Mouse (Mus musculus): Measurements from ENCODE around the gene Slc50a1. TPM values are rescaled to one million over a fixed set of nuclear protein-coding genes. Genes with fewer than 3 reads are reported as not detected.

The Slc50a1 gene
- polyA plus RNA-seq, 1 experiment from 2014 or later = 44.0 TPM

GRCm38 (mm10) chr3:89237682-89238081 lies 32.7 kb downstream of the Slc50a1 start:
- no peaks in the 10 kb centered on the region for H3K9me3 ChIP-seq
- no peak for ATAC-seq (ENCODE audit: low read depth)
- no peaks in the 10 kb centered on the region for H3K27me3 ChIP-seq
- H3K36me3 ChIP-seq = peaks cover 99% of the 10 kb centered on the region
- 93% methylated on average over 21 of the region's 21 CpGs for WGBS
- no peak overlapping the region for H3K27ac ChIP-seq (replicated peaks)
- no peak overlapping the region for H3K4me2 ChIP-seq
- no peak overlapping the region for H3K4me3 ChIP-seq
- H3K4me1 ChIP-seq (replicated peaks) = peaks cover 7% of the 10 kb centered on the region
- no peak overlapping the region for H3K9ac ChIP-seq

DNA sequence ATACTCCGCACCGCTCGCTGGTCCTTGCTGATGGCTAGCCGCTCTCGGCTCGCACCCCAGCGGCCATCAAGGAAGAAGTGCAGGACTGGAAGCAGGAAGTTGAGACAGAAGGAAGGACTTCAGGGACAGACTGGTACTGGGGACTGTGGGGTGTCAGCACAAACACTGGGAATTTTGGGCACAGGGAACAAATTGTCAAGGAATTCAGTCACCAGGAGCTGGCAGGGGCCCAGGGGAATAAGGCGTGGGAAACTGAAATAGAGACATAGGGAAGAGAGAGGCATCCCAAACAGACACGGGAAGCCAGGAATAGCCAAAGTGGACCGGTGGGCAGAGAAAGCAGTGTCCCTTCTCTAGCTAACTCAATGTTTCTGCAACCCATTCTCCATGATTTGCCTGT lies 33.9 kb downstream of the Slc50a1 start:
- no peak overlapping the region for H3K27ac ChIP-seq (replicated peaks)
- peaks cover 88% of the 10 kb centered on the region for H3K36me3 ChIP-seq
- no peaks in the 10 kb centered on the region for H3K4me1 ChIP-seq (replicated peaks)
- no peak overlapping the region for H3K4me3 ChIP-seq
- 93% methylated on average over 10 of the region's 10 CpGs for WGBS
- no peaks in the 10 kb centered on the region for H3K27me3 ChIP-seq
- no peak overlapping the region for H3K9ac ChIP-seq
- no peak for ATAC-seq (ENCODE audit: low read depth)
- no peak overlapping the region for H3K4me2 ChIP-seq
- no peaks in the 10 kb centered on the region for H3K9me3 ChIP-seq

DNA sequence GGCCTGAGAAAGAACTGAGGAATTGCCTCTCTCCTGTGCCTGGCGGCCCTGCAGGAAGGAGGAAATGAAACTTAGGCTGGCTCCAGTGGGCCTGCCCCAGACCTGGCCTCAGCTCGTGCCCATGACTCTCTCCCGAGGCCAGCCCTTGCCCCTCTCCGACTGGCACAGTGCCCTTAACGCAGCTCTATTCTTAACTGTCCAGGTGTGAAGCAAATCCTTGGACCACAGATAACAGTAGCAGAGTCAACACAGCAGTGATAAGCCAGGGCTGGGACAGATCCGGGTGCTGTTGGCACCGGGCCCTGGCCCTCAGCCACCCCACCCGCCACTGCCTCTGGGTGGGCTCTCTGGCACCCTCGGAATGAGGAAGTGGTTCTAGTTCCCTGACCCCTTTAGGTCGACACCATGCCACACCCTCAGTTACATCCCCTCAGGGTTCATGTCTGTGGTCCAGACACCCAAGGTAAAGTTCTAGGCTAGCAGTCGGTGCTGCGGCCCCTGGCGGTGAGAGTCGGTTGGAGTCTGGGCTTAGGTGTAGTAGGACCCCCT lies 36.7 kb downstream of the Slc50a1 start:
- ATAC-seq (ENCODE audit: low read depth) = no peak
- Histone ChIP-seq H3K9ac (no peak overlapping the region), H3K4me3 (no peak overlapping the region), H3K4me1 (replicated peaks) (peaks cover 4% of the 10 kb centered on the region), H3K4me2 (no peak overlapping the region), H3K9me3 (no peaks in the 10 kb centered on the region), H3K27me3 (no peaks in the 10 kb centered on the region), H3K36me3 (peaks cover 60% of the 10 kb centered on the region), H3K27ac (replicated peaks) (no peak overlapping the region)
- WGBS = 84% methylated on average over 14 of the region's 14 CpGs

DNA sequence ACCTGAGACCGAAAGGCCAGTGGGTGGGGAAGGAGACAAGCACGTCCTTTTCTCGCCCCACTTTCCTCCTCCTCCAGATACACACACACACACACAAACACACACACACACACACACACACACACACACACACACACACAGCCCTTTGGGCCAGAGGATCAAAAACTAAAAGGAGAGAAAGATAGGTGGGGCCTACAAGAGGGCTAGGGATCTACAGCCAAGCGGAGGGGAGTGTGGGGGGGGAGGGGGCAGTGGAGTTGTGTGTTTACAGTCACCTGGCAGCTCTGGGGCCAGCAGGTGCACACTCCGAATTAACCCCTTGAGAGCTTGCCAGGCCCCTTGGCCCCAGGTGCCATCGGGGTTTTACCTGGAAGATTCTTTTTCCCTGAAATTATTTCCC lies 37.8 kb downstream of the Slc50a1 start:
- peaks cover 49% of the 10 kb centered on the region for H3K36me3 ChIP-seq

DNA sequence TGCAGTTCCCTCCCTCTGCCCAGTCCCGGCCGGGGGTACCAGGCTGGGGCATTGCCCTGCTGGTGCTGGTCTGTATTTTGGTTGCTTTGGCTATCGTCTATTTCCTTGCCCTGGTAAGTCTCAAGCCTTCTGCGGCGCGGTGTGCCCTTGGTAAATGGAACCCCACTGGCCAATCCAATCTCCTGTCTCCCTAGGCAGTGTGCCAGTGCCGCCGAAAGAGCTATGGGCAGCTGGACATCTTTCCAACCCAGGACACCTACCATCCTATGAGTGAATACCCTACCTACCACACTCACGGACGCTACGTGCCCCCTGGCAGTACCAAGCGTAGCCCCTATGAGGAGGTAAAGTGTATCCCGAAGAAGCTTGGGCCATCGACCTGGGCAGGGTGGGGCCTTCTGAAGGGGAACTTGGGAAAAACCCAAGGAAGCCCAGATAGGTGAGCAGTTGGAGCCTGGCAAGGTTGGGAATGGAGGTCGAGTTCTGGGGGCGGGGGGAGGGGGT lies 38.5 kb downstream of the Slc50a1 start:
- H3K4me1 ChIP-seq (replicated peaks) = peaks cover 22% of the 10 kb centered on the region
- H3K27ac ChIP-seq (replicated peaks) = no peak overlapping the region
- H3K4me3 ChIP-seq = no peak overlapping the region
- 79% methylated on average over 16 of the region's 16 CpGs for WGBS
- ATAC-seq (ENCODE audit: low read depth) = no peak
- H3K9me3 ChIP-seq = no peaks in the 10 kb centered on the region
- H3K36me3 ChIP-seq = peaks cover 42% of the 10 kb centered on the region
- no peak overlapping the region for H3K9ac ChIP-seq
- no peak overlapping the region for H3K4me2 ChIP-seq
- H3K27me3 ChIP-seq = no peaks in the 10 kb centered on the region

More for the DNA sequence above, 37.8 kb downstream of the Slc50a1 start:
- WGBS = 82% methylated on average over 6 of the region's 6 CpGs
- Histone ChIP-seq H3K4me3 (no peak overlapping the region), H3K9ac (no peak overlapping the region), H3K27ac (replicated peaks) (no peak overlapping the region), H3K9me3 (no peaks in the 10 kb centered on the region), H3K4me1 (replicated peaks) (peaks cover 14% of the 10 kb centered on the region), H3K4me2 (no peak overlapping the region), H3K27me3 (no peaks in the 10 kb centered on the region)
- ATAC-seq (ENCODE audit: low read depth) = no peak

DNA sequence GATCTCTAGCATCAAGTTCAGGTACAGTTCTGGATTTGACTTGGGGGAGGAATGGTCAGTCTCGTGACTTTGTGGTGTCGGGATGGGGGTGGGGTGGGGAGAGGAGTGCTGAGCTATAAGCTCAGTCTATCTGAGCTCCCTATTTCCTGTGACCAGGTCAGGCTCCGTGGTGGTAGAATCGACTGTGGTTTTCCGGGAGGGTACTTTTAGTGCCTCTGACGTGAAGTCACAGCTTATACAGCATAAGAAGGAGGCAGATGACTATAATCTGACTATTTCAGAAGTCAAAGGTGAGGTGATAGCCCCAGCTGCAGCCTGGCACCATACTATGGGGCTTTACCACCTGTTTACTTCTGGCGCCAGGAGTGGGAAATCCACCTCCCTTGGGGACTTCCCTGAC lies 39.0 kb downstream of the Slc50a1 start:
- H3K27me3 ChIP-seq = no peaks in the 10 kb centered on the region
- no peaks in the 10 kb centered on the region for H3K9me3 ChIP-seq
- H3K9ac ChIP-seq = no peak overlapping the region
- H3K27ac ChIP-seq (replicated peaks) = no peak overlapping the region
- peaks cover 27% of the 10 kb centered on the region for H3K4me1 ChIP-seq (replicated peaks)
- peaks cover 37% of the 10 kb centered on the region for H3K36me3 ChIP-seq
- no peak overlapping the region for H3K4me3 ChIP-seq
- ATAC-seq (ENCODE audit: low read depth) = no peak
- 79% methylated on average over 7 of the region's 7 CpGs for WGBS
- H3K4me2 ChIP-seq = no peak overlapping the region

- H3K4me3 ChIP-seq = no peak overlapping the region
- peaks cover 35% of the 10 kb centered on the region for H3K4me1 ChIP-seq (replicated peaks)
- H3K4me2 ChIP-seq = no peak overlapping the region
- ATAC-seq (ENCODE audit: low read depth) = no peak
- 94% methylated on average over 2 of the region's 2 CpGs for WGBS
- no peaks in the 10 kb centered on the region for H3K9me3 ChIP-seq
- H3K36me3 ChIP-seq = peaks cover 29% of the 10 kb centered on the region
- H3K27me3 ChIP-seq = no peaks in the 10 kb centered on the region
- no peak overlapping the region for H3K27ac ChIP-seq (replicated peaks)
- H3K9ac ChIP-seq = no peak overlapping the region
These were observed 39.8 kb downstream of the Slc50a1 start for GRCm38 (mm10) chr3:89230561-89230960.

GRCm38 (mm10) chr3:89229276-89229675 lies 41.1 kb downstream of the Slc50a1 start:
- H3K9me3 ChIP-seq = no peaks in the 10 kb centered on the region
- peaks cover 48% of the 10 kb centered on the region for H3K4me1 ChIP-seq (replicated peaks)
- ATAC-seq (ENCODE audit: low read depth) = no peak
- H3K27ac ChIP-seq (replicated peaks) = no peak overlapping the region
- H3K36me3 ChIP-seq = peaks cover 16% of the 10 kb centered on the region
- no peaks in the 10 kb centered on the region for H3K27me3 ChIP-seq
- no peak overlapping the region for H3K4me2 ChIP-seq
- 51% methylated on average over 4 of the region's 4 CpGs for WGBS
- no peak overlapping the region for H3K4me3 ChIP-seq
- H3K9ac ChIP-seq = no peak overlapping the region

- Histone ChIP-seq H3K9me3 (no peaks in the 10 kb centered on the region), H3K27me3 (no peaks in the 10 kb centered on the region), H3K27ac (replicated peaks) (peak within 1 kb of the TSS; percentile 92), H3K9ac (peak within 1 kb of the TSS; percentile 79), H3K36me3 (peaks cover 12% of the 10 kb centered on the region), H3K4me3 (peak within 1 kb of the TSS; percentile 50), H3K4me2 (peak within 1 kb of the TSS; percentile 79), H3K4me1 (replicated peaks) (peaks cover 52% of the 10 kb centered on the region)
- ATAC-seq (ENCODE audit: low read depth) = no peak
- WGBS = 35% methylated on average over 10 of the region's 10 CpGs
These were observed 41.5 kb downstream of the Slc50a1 start, which contains the start of gene Muc1 for GRCm38 (mm10) chr3:89228836-89229235. Gene Muc1, plus strand, starts transcription at chr3:89229057.

GRCm38 (mm10) chr3:89228180-89228549 lies 42.2 kb downstream of the Slc50a1 start:
- peaks cover 59% of the 10 kb centered on the region for H3K4me1 ChIP-seq (replicated peaks)
- H3K36me3 ChIP-seq = peaks cover 11% of the 10 kb centered on the region
- under 1% methylated on average over 20 of the region's 20 CpGs for WGBS
- peak overlapping the region; percentile 79 for H3K9ac ChIP-seq
- no peaks in the 10 kb centered on the region for H3K27me3 ChIP-seq
- peak overlapping the region; percentile 92 for H3K27ac ChIP-seq (replicated peaks)
- no peaks in the 10 kb centered on the region for H3K9me3 ChIP-seq
- peak overlapping the region; percentile 79 for H3K4me2 ChIP-seq
- ATAC-seq (ENCODE audit: low read depth) = peak; percentile 29; the same call in 1 of the 2 replicates
- H3K4me3 ChIP-seq = peak overlapping the region; percentile 50

GRCm38 (mm10) chr3:89227307-89228179 lies 42.8 kb downstream of the Slc50a1 start:
- Histone ChIP-seq H3K36me3 (peaks cover 12% of the 10 kb centered on the region), H3K4me3 (peak overlapping the region; percentile 50), H3K4me1 (replicated peaks) (peaks cover 64% of the 10 kb centered on the region), H3K4me2 (peak overlapping the region; percentile 79), H3K27ac (replicated peaks) (peak overlapping the region; percentile 92), H3K9ac (peak overlapping the region; percentile 79), H3K9me3 (no peaks in the 10 kb centered on the region), H3K27me3 (no peaks in the 10 kb centered on the region)
- peak; percentile 67 for ATAC-seq (ENCODE audit: low read depth)
- 2% methylated on average over 41 of the region's 41 CpGs for WGBS

DNA sequence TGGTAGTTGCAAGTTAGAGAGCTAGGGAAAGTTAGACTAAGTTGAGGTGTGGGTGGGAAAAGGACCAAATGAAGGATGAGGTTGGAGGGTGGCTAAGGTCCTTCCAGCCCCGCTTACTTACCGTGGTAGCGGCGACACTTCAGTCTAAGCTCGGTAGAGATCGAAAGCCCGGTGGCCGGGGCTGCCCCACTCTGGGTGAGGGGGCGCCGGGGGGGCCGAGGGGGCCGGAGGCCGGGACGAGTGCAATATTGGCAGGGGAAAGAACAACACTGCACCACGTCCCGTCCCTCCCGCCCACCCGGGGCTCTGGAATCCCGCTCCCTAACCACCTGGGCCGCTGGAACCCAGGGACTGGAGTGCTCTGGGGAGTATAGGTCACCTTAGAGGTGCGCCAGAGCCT lies 43.5 kb downstream of the Slc50a1 start, which contains the start of gene Mtx1:
TSS of gene Mtx1 (minus strand) at position 189 of the 400 bp plus-strand sequence.
- H3K9ac ChIP-seq = peak within 1 kb of the TSS; percentile 79
- under 1% methylated on average over 21 of the region's 21 CpGs for whole genome bisulfite sequencing
- H3K9me3 ChIP-seq = no peaks in the 10 kb centered on the region
- peaks cover 12% of the 10 kb centered on the region for H3K36me3 ChIP-seq
- H3K4me1 ChIP-seq (replicated peaks) = peaks cover 64% of the 10 kb centered on the region
- H3K27me3 ChIP-seq = no peaks in the 10 kb centered on the region
- peak within 1 kb of the TSS; percentile 50 for H3K4me3 ChIP-seq
- H3K27ac ChIP-seq (replicated peaks) = peak within 1 kb of the TSS; percentile 92
- peak within 1 kb of the TSS; percentile 79 for H3K4me2 ChIP-seq
- ATAC-seq (ENCODE audit: low read depth) = peak; percentile 6; the same call in 1 of the 2 replicates

Measured in neural tube, embryonic 13.5 days (tissue).